Mouse (Mus musculus): Measurements from ENCODE around the gene Rnf4.
A peak's percentile ranks its signal among the peaks of the same experiment; 100 is the strongest.

Gene Rnf4

DNA sequence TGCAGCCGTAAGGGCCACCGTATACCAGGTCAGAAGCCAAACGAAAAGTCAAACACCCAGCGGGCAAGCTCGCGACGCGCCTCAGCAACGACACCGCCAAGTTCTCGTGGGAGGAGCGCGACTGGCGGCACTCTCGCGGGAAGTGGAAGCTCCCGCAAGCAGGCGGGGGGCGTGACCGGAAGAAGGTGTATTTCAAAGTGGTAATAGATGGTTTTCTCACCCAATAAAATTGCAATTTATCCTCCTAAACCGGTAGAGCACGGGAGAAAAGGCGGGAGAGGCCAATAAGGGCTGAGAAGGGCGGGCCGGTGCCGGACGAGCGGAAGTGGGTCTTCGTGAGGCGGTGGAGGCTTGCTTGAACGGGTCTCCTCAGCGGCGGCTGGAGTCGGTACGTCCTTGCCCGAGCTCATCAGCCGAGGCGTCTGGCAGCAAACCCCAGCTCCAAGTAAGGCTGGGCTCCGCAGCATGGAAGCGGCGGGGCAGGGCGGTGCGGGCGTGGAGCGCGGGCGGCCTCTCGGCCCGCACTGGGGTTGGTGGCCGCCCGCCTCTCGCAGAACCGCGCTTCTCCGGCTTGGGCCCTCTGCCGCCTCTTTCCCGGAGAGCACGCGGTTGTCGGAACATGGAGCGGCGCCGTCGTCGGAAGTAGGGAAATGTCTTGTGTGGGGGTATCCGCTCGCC lies at the start of gene Rnf4:
Rnf4 (plus strand) TSS at position 193 of the 678 bp plus-strand sequence.
- peak; percentile 97 for DNase-seq

- peak; percentile 72 for DNase-seq
Observed at GRCm38 (mm10) chr5:34286516-34286915, 49.6 kb upstream of the Rnf4 start.

DNA sequence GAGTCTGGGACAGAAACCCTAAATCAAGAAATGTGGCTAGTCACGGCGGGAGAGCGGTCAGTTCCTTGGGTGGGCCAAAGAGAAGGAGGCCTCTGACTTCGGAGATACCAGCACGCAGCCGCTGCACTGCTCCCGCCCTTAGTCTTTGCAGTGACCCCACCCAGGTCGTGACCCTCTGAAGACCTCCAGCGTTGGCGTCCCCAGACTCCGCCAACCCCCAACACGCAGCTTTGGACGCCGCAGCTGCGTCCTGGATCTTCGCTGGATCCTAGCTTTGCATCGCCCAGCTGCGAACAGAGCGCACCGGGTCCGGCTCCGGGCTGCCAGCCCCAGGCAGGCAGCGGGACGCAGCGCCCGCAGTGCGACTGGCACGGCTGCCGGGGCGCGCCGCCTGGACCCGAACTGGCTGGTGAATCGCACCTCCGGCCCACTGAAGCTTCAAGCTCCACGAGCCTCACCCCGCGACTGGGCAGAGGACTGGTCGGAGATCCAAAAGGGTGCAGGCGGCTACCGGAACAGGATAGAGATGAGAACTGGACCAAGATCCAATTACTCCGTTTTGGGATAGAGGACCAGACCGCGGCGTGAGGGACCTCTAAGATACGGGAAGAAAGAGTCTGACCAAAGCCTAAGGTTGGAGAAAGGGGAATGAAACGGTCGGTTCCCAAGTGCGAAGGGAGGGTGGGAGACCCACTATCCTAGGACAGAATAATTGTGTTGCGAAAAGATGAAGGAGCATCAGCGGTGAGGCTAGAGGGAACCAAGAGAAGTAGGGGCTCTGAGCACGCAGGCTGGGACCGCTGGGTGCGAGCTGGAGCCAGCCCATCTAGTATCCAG lies 48.9 kb upstream of the Rnf4 start:
- DNase-seq: peak; percentile 73

GRCm38 (mm10) chr5:34287838-34288145 lies 48.3 kb upstream of the Rnf4 start:
- DNase-seq: no peak

- DNase-seq: peak; percentile 99
Observed at GRCm38 (mm10) chr5:34288154-34288716, 47.9 kb upstream of the Rnf4 start, which contains the start of the genes Zfyve28 and Cfap99. Zfyve28 (minus strand) TSS chr5:34288449. Cfap99 (plus strand) TSS chr5:34288600.

DNA sequence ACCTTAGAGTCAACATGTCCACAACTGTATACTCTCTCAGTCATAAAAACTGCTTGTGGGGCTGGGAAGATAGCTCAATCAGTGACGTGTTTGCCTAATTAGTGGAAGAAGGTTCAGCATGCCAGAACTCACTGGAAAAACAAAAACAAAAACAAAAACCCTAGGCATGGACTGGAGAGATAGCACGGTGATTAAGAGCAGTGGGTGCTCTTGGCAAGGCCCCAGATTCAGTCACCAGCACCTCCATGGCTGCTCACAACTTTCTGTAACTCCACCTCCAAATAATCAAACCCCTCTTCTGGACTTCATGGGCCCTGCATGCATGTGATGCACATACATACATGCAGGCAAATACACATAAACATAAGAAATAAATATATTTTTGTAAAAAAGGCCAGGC lies 46.8 kb upstream of the Rnf4 start:
- DNase-seq: peak; percentile 66

DNA sequence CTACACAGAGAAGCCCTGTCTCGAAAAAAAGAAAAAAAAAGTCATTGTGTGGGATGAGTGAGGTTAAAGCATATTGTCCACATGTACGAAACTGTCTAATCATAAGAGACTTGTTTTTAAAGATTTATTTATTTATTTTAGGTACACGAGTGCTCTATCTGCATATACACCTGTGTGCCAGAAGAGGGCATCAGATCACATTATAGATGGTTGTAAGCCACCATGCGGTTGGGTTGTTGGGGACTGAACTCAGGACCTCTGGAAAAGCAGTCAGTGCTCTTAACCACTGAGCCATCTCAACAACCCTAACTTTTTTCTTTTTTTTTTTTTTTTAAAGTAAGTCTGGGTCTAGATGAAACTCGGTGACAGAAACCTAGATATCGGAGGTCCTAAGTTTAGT lies 42.7 kb upstream of the Rnf4 start:
- no peak for DNase-seq

DNA sequence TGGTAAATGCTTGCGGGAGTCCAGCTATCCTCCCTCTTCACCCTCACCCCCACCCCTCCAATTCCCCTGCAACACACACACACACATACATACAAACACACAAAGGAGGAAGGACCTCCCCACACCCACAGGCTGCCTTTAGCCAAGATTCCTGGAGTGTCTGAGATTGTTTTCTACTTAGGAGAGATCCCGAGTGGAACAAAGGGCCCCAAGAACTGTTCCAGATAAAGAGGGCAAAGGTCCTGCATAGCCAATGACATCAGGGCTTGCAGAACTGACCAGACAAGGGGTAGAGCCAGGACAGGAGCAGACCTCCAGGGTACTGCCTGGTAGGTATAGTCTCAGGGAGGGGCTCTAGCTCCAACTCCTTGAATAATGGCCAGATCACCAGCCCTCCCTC lies 41.4 kb upstream of the Rnf4 start:
- no peak for DNase-seq

GRCm38 (mm10) chr5:34295141-34295540 lies 40.9 kb upstream of the Rnf4 start:
- DNase-seq: no peak

- no peak for DNase-seq
Observed at GRCm38 (mm10) chr5:34298061-34298460, 38.0 kb upstream of the Rnf4 start.

DNA sequence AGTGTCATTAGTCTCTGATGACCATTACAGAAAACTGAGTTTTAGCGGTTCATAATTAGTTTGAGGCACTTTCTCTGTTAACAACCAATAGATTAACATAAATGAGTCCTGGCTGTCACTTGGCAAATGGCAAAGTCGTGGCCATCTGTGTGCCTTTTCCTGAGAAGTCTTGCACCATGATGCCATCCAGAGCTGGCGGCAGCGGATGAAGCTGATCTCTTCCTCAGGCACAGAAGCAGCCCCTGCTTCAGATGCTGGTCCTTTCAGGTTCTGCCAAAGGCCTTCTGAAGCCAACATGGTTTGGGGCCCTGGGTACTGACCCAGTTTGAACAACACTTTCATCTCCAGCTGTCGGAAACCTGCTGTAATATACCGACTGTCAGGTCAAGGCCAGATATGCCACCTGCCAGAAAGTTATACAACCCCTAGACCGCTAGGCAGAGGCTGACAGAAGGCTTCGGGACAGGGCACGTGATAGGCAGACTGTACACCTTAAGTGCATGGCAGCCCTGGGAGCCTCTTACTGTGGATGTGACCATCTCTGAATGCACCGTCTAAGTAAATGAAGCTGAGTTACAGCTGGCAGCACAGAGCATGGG lies 37.1 kb upstream of the Rnf4 start:
- DNase-seq: no peak

GRCm38 (mm10) chr5:34302377-34302776 lies 33.7 kb upstream of the Rnf4 start:
- DNase-seq: no peak

DNA sequence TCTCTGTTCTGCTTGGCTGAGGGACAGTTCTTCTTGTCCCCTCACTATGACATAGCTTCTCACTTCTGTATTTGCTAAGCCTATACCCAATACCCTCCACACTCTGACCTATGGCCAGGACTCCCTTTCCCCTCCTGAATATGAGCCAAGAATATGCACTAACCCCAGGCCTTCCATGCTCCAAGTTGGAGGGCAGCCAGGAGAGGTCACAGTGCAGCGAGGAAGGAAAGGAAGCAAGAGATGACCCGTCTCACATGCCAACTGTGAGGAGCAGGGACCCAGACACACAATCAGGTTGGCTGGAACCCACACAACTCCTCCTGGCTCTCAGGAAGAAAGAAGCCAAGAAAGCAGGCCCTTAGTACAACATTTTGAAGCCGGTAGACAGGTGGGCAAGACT lies 27.1 kb upstream of the Rnf4 start:
- DNase-seq: no peak

DNA sequence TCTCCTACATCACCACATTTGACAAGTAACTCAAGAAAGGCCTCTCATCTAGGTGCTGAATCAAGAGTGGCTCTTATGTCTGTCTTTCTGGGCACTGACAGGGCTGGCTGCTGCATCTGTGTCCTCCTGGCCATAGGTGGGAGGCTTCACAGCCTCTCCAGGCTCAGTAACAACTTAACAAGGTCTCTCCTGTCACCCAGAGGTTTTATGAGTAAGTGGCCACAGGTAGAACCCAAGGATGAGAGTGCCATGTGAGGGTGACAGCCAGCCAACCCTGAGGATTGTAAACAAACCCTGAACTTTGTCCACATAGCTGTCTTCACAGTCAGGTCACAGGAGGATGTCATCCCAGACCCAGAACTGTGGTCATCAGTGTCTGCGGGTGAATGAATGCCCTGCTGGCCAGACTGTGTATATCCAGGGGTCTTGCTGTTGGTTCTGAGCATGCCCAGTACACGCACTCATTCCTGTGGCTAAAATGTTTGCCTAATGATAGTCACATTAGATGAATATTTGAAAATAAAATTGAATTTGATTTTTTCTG lies 16.5 kb upstream of the Rnf4 start:
- DNase-seq: no peak

- DNase-seq: no peak
Observed at GRCm38 (mm10) chr5:34321236-34321635, 14.9 kb upstream of the Rnf4 start.

- no peak for DNase-seq
Observed at GRCm38 (mm10) chr5:34325286-34325685, 10.8 kb upstream of the Rnf4 start.

DNA sequence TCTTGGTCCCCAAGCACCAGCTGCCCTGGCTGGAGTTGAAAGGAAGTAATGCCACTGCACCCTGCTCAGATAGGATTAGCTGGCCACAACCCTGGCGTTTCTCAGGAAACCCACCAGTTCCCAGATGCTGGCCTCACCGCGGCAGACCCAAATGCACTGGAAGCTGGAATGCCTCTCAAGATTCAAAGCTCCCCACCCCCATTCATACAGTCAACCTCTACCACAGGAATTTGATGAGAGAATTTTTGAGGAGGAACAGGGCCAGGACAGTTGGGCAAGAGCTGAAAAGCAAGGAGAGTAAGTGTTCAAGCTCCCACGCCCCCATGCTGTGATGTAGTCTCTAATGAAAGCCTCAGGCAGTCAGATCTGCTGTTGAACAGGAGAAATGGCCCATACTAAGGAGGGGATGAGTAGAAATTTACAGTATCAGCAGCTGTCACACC lies 9.8 kb upstream of the Rnf4 start:
- peak; percentile 22 for DNase-seq

GRCm38 (mm10) chr5:34326875-34327576 lies 9.1 kb upstream of the Rnf4 start:
- peak; percentile 45 for DNase-seq

DNA sequence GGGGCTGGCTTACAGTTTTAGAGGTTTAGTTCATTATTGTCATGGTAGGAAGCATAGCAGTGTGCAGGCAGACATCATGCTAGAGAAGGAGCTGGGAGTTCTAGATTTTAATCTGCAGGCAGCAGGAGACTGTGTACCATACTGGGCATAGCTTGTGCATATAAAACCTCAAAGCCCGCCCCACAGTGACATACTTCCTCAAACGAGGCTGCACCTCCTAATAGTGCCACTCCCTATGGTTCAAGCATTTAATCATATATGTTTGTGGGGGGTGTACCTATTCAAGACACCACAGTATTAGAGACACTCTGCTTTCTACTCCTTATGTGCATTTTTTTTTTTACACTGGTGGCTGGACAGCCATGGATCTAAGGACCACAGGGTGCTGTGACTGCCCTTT lies 6.0 kb upstream of the Rnf4 start:
- no peak for DNase-seq

GRCm38 (mm10) chr5:34334081-34334480 lies 2.0 kb upstream of the Rnf4 start:
- no peak for DNase-seq

GRCm38 (mm10) chr5:34335539-34336096 lies 471 bp upstream of the Rnf4 start:
- no peak for DNase-seq

DNA sequence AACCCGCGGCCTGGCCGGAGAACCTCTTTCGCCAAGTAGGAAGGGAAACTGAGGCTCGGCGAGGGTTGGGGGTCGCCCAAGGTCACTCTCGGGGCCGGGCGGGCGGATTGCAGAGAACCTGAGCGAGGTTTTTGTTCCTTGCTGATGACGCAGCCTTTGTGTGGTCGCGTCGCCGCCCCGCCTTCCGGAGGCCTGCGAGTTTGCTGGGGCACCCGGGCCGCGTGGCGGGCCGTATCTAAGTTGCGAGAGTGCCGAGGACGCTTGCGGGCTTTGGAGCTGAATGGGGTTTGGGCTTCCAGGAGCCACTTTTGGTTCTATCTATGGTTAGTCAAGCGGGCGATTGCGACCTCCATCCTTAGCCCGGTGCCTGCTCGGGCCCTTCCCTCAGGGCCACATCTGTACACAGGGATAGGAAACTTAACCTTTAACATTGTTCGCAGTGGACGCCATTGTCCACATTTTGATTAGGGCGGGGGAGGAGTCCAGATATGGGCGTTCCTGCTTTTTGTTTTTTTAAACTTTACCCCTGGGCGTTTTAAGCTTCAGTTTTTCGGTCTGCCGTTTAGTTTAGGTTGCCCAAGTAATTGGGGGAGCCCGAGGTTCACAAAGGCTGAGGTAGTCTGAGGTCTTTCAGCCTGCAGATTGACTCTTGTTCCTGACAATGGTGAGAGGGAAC lies 824 bp downstream of the Rnf4 start:
- peak; percentile 55 for DNase-seq
